Mouse (Mus musculus): ENCODE measurements at regions not wholly inside any gene's neighbourhood (a gene's known extent, or its start where the extent isn't known, plus 50 kb on each side); places are given as distances from the start of the nearest gene placed in this dataset.

- no peak for DNase-seq
Measured at GRCm38 (mm10) chr9:61669729-61670520, 244.4 kb downstream of the Rplp1 start.

DNA sequence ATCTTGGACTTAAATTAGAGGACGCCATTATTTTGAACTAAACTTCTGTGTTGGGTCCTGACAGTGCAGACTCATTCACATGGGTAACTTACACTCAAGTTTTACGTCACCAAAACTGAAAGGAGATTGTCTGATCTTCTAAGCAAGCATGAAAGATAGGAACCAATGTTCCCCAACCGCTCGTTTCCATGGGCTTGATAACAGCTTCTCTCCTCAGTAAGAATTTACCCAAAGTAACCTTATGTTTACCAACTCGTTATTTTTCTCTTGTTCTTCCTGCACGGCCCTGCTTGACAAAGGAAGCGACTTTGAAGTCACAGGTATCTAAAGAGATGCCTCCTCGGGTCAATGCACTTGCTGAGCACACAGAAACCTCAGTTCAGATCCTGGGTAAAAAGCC lies 245.6 kb downstream of the Rplp1 start:
- DNase-seq: no peak

GRCm38 (mm10) chr9:61668157-61668697 lies 246.1 kb downstream of the Rplp1 start:
- DNase-seq: no peak

DNA sequence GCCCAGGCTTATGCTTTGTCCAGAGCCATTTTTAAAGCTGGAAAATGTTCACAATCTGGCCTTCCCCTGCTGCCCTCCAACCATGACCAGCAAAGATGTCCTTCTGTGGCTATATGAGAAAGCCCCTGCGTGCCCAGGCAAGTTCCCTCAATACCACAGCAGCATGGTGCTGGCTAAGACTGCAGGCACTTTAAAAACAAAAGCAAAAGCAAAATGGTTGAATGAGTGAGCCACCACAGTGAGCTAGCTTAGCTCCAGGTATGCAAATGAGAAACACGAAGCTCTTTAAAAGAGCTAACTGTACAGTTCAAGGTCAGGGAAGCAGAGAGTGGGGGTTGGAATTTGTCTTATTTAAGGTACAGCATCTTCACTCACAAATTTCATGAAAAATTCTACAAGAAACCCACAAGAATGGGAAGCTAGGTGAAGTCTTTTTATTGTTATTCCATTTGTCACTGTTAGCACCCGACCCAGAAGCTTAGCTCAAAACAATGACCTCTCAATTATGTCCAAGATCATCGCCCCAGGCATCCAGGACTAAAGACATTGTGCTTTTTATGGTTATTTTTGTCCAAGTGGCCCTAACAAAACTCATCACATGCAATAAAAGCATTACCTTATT lies 246.8 kb downstream of the Rplp1 start:
- no peak for DNase-seq

- DNase-seq: no peak
Measured at GRCm38 (mm10) chr9:61666761-61667332, 247.5 kb downstream of the Rplp1 start.

GRCm38 (mm10) chr9:61666118-61666517 lies 248.2 kb downstream of the Rplp1 start:
- no peak for DNase-seq

GRCm38 (mm10) chr9:61665254-61665653 lies 249.1 kb downstream of the Rplp1 start:
- no peak for DNase-seq

DNA sequence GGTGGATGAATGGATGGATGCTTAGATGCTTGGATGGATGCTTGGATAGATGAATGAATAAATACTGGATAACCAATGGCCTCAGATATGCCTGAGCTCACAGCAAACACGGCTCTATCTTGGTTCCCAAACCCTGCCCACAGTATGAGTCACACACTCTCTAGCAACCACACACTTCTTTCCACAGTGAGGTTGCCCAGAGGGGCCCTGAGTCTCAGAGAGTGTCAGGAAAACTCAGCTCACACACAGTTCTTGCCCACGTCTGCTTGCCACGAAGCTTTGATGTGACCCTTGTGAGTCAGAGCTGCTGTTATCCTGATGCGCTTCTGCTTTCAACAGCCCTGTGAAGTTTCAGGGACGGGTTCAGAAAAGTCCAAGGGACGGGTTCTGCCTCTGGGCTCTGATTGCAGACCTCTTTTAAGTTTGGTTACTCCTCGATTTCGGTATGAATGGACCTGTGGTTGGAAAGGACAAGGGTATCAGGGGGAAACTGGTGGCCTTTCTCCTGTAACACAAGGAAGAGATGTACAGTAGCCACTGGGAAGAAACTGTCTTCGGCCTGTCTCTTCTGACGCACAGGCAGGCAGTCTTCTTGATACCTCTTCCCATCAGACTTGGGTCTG lies 250.2 kb downstream of the Rplp1 start:
- DNase-seq: no peak

DNA sequence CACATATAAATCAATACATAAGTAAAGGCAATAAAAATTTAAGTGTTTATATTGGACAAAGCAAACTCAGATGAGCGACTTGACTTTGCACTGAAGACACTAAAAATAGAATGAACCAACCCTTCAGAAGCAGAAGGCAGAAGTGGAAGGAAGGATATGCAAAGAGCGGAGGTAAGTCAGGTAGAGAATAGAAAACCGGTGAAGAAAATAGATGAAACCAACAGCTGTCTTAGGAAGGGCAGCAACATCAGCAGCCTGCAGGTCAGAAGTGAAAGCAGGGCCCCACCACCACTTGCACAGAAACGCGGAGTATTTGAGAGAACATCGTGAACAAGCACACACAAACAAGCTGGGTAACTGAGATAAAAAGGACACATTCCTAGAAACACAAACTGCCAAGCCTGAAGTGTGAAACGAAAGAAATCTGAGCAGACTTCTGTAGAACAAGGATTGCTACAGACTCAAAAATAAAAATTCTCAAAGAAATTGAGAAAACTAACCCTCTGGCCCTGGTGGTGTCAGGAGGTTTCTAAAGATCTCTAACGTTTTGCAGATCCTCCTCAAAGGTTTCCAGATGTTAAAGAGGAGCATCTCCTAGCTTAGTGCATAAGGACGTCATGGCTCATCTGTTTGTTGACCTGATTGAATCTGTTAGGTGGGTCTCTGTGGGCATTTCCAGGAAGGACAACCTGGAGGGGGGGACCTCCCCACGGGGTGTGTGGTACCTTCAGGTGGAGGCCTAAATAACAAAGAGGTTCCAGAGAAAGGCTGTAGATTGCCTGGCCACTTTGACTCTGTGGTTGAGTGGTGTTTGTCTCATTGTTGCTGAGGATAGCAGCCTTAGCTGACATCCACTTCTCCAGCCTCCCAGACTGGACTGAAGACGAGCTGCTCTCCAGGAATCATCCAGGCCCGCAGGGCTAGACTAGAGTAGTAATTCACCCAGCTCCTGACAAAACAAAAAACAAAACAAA lies 252.0 kb downstream of the Rplp1 start:
- no peak for DNase-seq

DNA sequence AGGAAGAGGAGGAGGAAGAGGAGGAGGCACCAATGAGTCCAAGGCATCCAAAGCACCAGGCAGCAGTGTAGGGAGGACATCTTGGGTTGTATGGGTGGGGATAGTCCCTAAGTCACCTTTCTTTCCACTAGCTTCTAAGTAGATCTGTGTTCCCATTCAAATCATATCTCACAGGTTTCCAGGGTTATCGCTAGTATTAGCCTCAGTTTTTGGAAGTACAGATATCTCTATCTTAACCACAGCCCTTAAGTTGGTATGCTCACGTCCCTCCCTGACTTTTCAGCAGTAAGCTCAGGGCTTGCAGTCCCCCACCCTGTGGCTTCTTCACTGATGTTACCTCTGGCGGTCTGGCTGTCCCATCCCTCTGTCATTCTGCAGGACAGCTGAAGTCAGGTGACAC lies 254.2 kb downstream of the Rplp1 start:
- DNase-seq: no peak

- no peak for DNase-seq
Measured at GRCm38 (mm10) chr9:61657996-61658395, 256.3 kb downstream of the Rplp1 start.

- peak; percentile 5 for DNase-seq
Measured at GRCm38 (mm10) chr9:61655433-61655981, 258.8 kb downstream of the Rplp1 start.

- no peak for DNase-seq
Measured at GRCm38 (mm10) chr9:61645661-61646425, 268.5 kb downstream of the Rplp1 start.

DNA sequence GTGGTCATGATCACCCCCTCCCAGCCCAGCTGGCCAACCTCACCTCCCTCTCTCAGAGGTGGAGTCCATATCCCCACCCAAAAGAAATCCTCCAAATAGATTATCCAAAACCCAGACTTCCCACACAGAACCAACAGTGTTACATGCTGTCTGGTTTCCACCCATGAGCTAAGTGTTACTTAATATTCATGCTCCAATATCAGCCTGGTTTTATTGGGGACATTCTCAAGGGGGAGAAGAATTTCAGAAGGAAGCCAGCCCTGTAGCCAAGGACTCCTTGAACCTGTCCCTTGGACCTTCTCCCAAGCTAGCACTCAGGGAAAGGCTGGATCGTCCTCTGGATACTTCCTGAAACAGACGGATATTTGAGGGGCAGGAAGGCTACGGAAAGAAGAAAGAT lies 268.6 kb downstream of the Tle3 start:
- DNase-seq: no peak

DNA sequence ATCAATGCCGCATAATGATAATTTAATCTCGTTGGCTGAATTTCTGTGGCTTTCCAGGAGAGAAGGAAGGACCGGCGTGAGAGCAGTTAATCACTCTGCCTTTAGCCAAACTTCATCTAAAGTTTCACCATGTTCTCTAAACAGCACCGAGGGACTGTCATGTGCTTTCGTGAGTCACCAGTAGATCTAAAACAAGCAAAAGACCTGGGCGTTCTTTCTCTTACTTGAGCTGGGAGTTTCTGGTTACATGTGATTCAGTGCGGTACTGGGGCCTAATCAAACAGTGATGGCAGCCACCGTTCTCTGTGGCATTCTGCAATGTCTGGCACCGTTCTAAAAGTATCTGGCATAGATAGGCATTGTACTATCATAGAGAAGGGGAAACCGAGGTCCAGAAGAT lies 266.7 kb downstream of the Tle3 start:
- no peak for DNase-seq

GRCm38 (mm10) chr9:61633936-61634335 lies 261.8 kb downstream of the Tle3 start:
- DNase-seq: no peak

DNA sequence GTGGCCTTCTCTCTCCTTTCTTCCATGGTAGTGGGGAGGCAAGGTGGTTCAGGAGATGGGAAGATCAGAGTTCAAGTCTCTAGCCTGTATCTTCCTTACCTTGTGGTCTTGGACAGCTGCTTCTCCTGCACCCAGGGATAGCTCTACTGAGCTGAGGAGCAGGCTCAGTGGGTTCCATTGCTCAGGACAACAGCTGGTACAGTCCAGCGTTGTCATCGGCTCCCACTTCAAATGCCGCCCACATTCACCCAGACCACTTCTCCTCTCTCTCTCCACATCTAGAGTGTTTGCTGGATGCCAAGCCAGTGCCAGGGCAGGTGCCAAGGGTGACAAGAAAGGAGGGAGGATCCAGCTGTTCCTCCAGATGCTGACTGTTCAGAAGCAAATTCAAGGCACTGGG lies 260.4 kb downstream of the Tle3 start:
- DNase-seq: no peak

GRCm38 (mm10) chr9:61631097-61631496 lies 258.9 kb downstream of the Tle3 start:
- DNase-seq: no peak

GRCm38 (mm10) chr9:61627801-61628574 lies 255.8 kb downstream of the Tle3 start:
- no peak for DNase-seq

DNA sequence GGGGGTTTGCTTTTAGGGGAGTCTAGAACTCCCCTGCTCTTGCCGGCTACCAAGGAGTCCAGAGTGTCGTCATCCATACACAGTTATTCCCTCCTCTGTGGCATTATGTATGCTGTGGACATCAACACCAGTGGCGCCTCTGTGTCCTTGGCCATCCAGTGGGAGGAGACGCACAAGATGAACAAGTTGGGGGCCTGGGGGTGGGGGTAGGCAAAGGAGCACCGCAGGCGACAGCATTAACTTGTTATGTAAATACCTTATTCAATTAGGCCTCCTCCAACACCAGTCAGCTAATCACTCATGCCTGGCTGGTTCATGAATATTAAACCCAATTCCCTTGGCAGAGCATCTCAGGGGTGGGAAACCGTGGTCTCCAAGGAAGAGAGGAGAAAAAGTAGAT lies 250.8 kb downstream of the Tle3 start:
- no peak for DNase-seq

Measured in cerebellum, adult 9-10 months (tissue).